Mouse (Mus musculus) small intestine, adult 2 months (tissue): ENCODE results near the gene Ranbp10. TPM values are rescaled to one million over a fixed set of nuclear protein-coding genes. Genes with fewer than 3 reads are reported as not detected.

ENCODE experiments used
- H3K27ac ChIP-seq: fragments of 200-500 bp; 2 replicates; pipeline ENCODE4 v1.5.1; 2012; ENCODE audit warnings: low read depth, low read length, control low read depth, inconsistent platforms; ENCODE audit not compliant: insufficient read depth
- H3K27me3 ChIP-seq: fragments of 200-500 bp; 2 replicates; pipeline ENCODE4 v1.6.1; 2012; ENCODE audit warnings: mild to moderate bottlenecking, moderate library complexity, low read length, inconsistent platforms; ENCODE audit not compliant: control insufficient read depth, insufficient read depth
- H3K36me3 ChIP-seq: fragments of 200-500 bp; 2 replicates; pipeline ENCODE4 v1.6.1; 2012; ENCODE audit warnings: mild to moderate bottlenecking, low read length, control low read depth, inconsistent platforms; ENCODE audit not compliant: control insufficient read depth, insufficient read depth
- H3K4me1 ChIP-seq: fragments of 200-500 bp; 2 replicates; pipeline ENCODE4 v1.6.1; 2012; ENCODE audit warnings: low read length, inconsistent platforms, mixed read lengths; ENCODE audit not compliant: control insufficient read depth, insufficient read depth, insufficient read length
- H3K4me3 ChIP-seq: fragments of 200-500 bp; 2 replicates; pipeline ENCODE4 v1.5.1; 2012; ENCODE audit warnings: low read depth, mild to moderate bottlenecking, control low read depth, inconsistent platforms, low read length, moderate library complexity
- CTCF ChIP-seq: fragments of 200-500 bp; IDR thresholded peaks from 2 replicates; pipeline ENCODE4 v1.5.1; 2012; ENCODE audit warnings: low read depth, mild to moderate bottlenecking, control low read depth, inconsistent platforms, low read length, moderate library complexity, mixed read lengths; ENCODE audit not compliant: insufficient replicate concordance, insufficient read length; ENCODE audit errors: extremely low read depth
- POLR2A ChIP-seq: fragments of 200-500 bp; IDR thresholded peaks from 2 replicates; pipeline ENCODE4 v1.6.1; 2012; ENCODE audit warnings: low read depth, mild to moderate bottlenecking, control low read depth, inconsistent platforms, low read length, moderate library complexity
- WGBS: fragments of 180-500 bp; shearing (Covaris S2); methylation state at CpG from one replicate; pipeline ENCODE4 v1.1.7; 2018; 5-methylcytosine and 5-hydroxymethylcytosine counted together
- polyA plus RNA-seq: library from polyadenylated mRNA; depleted of rRNA; stranded (reverse); fragments of >200 nt; gene quantifications from 2 replicates; pipeline ENCODE4 v1.2.3, GENCODE M21; 2012

Gene Ranbp10
- polyA plus RNA-seq, 1 experiment, result 15.3 TPM

DNA sequence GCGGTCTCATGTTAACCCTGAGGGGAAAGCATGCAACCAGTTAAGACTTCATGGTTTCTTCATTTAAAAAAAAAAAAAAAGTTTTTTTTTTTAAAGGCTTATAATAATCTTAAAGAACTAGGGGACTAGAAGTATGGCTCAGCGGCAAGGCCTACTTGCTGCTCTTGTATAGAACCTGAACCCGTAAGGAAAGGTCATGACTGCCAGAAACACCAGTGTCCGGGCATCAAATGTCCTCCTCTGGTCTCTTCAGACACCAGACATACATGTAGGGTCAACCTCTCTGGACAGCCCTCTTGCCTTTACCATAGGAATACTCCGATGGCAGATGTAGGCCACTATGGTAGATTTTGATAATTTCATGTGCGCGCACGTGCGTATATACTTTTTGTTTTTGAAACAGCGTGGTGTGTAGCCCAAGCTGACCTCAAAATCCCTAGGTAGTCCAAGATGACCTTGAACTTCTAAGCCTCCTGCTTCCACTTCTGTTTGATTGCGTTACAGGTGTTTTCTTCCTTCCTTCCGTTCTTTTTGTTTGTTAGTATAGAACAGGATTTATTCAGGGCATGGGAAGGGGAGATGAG lies 25.1 kb upstream of the Ranbp10 start:
- Histone ChIP-seq H3K4me1 (peaks cover 9% of the 10 kb centered on the region), H3K27ac (no peak overlapping the region), H3K27me3 (no peaks in the 10 kb centered on the region), H3K4me3 (peak overlapping the region; percentile 86; the same call in 1 of the 2 replicates), H3K36me3 (no peaks in the 10 kb centered on the region; the same call in 1 of the 2 replicates)
- no peak for TF ChIP-seq POLR2A
- TF ChIP-seq CTCF, result no peak
- 73% methylated on average over 12 of the region's 12 CpGs for WGBS

- Histone ChIP-seq H3K27ac (no peak overlapping the region), H3K36me3 (no peaks in the 10 kb centered on the region; the same call in none of the 2 replicates), H3K4me3 (peak overlapping the region; percentile 86), H3K27me3 (no peaks in the 10 kb centered on the region), H3K4me1 (peaks cover 9% of the 10 kb centered on the region)
- WGBS, result under 1% methylated on average over 34 of the region's 34 CpGs
- TF ChIP-seq POLR2A (peak; percentile 41), CTCF (no peak)
These were observed 24.5 kb upstream of the Ranbp10 start for GRCm38 (mm10) chr8:105851651-105852143.

GRCm38 (mm10) chr8:105850611-105851010 lies 23.5 kb upstream of the Ranbp10 start:
- no peaks in the 10 kb centered on the region for H3K27me3 ChIP-seq
- H3K27ac ChIP-seq, result no peak overlapping the region
- H3K4me3 ChIP-seq, result no peak overlapping the region
- WGBS, result 61% methylated on average over 7 of the region's 7 CpGs
- peaks cover 7% of the 10 kb centered on the region for H3K36me3 ChIP-seq
- no peaks in the 10 kb centered on the region for H3K4me1 ChIP-seq
- TF ChIP-seq CTCF (no peak), POLR2A (no peak)

DNA sequence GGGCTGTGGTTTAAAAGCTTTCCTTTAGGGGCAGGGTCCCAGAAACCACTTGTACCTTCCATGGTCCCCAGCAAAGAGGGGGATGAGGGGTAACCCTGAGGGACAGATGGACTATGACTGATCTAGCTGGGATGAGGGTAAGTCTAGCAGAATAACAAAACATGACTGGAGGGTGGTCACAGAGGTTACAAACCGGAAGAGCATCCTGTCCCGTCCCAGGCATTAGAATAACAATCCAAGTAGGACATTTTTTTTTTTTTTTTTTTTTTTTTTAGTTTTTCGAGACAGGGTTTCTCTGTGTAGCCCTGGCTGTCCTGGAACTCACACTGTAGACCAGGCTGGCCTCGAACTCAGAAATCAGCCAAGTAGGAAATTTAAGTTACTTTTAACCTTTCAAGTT lies 22.9 kb upstream of the Ranbp10 start:
- Histone ChIP-seq H3K27ac (no peak overlapping the region), H3K36me3 (peaks cover 10% of the 10 kb centered on the region), H3K27me3 (no peaks in the 10 kb centered on the region), H3K4me1 (no peaks in the 10 kb centered on the region), H3K4me3 (no peak overlapping the region)
- TF ChIP-seq CTCF, result no peak
- no peak for TF ChIP-seq POLR2A
- 79% methylated on average over 4 of the region's 4 CpGs for WGBS

GRCm38 (mm10) chr8:105846678-105847077 lies 19.5 kb upstream of the Ranbp10 start:
- Histone ChIP-seq H3K4me3 (no peak overlapping the region), H3K27me3 (no peaks in the 10 kb centered on the region), H3K36me3 (peaks cover 20% of the 10 kb centered on the region), H3K27ac (no peak overlapping the region), H3K4me1 (no peaks in the 10 kb centered on the region)
- WGBS, result 87% methylated on average over 11 of the region's 11 CpGs
- no peak for TF ChIP-seq POLR2A
- no peak for TF ChIP-seq CTCF

GRCm38 (mm10) chr8:105839209-105839608 lies 12.1 kb upstream of the Ranbp10 start:
- Histone ChIP-seq H3K36me3 (peaks cover 5% of the 10 kb centered on the region), H3K27me3 (no peaks in the 10 kb centered on the region), H3K4me3 (no peak overlapping the region), H3K27ac (no peak overlapping the region), H3K4me1 (no peaks in the 10 kb centered on the region)
- WGBS, result 77% methylated on average over 5 of the region's 5 CpGs
- TF ChIP-seq POLR2A (no peak), CTCF (no peak)

DNA sequence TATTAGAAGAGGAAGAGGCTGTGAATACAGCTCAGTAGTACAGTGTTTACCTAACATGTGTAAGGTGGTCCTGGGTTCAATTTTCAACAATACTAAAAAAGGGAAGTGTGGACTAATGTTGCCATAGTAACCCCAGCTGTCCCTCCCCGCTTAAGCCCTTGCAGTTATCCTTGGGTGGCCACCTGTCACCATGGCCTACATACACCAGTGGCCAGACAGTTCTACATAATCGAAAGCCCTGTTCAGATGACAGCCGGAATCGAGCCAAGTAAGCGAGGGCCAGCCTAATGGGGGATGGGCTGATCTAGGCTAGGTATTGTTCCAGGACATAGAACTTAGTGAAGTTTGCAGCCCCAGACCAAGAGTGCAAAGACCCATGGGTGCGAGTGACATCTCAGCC lies 9.8 kb upstream of the Ranbp10 start:
- Histone ChIP-seq H3K27ac (no peak overlapping the region), H3K4me3 (no peak overlapping the region), H3K36me3 (no peaks in the 10 kb centered on the region), H3K4me1 (no peaks in the 10 kb centered on the region), H3K27me3 (no peaks in the 10 kb centered on the region)
- WGBS, result 84% methylated on average over 6 of the region's 6 CpGs
- TF ChIP-seq CTCF (no peak), POLR2A (no peak)
